Mouse (Mus musculus): Measurements from ENCODE around the gene Gm10471.
"Not testable (repeated sequence)": the region's sequence is repeated elsewhere in the genome, so short reads cannot be mapped to it uniquely, and the experiment has no call there.

Gene Gm10471

DNA sequence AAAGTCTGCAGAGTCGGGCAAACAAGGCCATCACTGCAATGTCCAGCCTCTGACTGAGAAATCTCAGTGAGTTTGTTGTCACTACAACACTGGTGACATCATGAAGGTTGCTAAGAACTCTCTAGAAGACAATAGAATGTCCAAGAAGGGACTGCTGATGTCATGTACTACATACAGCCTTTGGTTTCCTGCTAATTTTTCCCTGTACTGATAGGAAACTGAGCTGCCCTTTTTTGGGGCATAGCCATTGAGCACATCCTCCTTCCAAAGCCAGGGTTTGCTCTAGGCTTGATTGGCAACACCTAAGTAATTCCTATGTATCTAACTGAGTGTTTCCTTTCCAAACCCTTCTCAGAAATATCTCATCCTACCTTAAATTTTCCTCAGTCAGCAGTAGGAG, at the start of gene Gm10471:
Gene Gm10471 (minus strand): TSS at position 101 of the 400 bp plus-strand sequence.
- DNase-seq (ENCODE audit: extremely low read depth, low read depth): not testable (repeated sequence)

DNA sequence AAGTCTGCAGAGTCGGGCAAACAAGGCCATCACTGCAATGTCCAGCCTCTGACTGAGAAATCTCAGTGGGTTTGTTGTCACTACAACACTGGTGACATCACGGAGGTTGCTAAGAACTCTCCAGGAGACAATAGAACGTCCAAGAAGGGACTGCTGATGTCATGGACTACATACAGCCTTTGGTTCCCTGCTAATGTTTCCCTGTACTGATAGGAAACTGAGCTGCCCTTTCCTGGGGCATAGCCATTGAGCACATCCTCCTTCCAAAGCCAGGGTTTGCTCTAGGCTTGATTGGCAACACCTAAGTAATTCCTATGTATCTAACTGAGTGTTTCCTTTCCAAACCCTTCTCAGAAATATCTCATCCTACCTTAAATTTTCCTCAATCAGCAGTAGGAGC, 32.2 kb upstream of the Gm10471 start, which contains the start of gene Gm10220:
Gene Gm10220 (minus strand): TSS at position 101 of the 400 bp plus-strand sequence.
- not testable (repeated sequence) for DNase-seq (ENCODE audit: extremely low read depth, low read depth)

DNA sequence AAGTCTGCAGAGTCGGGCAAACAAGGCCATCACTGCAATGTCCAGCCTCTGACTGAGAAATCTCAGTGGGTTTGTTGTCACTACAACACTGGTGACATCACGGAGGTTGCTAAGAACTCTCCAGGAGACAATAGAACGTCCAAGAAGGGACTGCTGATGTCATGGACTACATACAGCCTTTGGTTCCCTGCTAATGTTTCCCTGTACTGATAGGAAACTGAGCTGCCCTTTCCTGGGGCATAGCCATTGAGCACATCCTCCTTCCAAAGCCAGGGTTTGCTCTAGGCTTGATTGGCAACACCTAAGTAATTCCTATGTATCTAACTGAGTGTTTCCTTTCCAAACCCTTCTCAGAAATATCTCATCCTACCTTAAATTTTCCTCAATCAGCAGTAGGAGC, 16.2 kb upstream of the Gm10471 start, which contains the start of gene 5031410I06Rik:
Gene 5031410I06Rik (minus strand): TSS at position 101 of the 400 bp plus-strand sequence.
- not testable (repeated sequence) for DNase-seq (ENCODE audit: extremely low read depth, low read depth)

DNA sequence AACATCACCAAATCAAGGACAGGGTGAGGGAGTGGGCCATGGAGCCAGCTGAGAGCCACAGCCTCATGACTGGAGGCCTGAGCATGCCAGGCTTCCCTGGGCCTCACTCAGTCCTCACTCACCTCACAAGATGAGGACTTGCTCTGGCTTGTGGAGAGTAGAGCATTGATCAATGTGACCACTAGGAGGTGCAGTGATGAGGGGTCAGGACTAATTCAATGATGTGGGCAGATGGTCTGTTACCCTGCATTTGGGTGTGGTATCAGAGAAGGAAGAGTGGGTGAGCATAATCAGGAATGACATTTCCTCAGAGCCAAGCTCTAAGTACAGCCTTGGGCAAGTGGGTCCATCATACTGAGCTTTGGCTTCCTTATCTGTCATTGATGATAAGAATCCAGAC, 10.1 kb downstream of the Gm10471 start:
- not testable (repeated sequence) for DNase-seq (ENCODE audit: extremely low read depth, low read depth)

DNA sequence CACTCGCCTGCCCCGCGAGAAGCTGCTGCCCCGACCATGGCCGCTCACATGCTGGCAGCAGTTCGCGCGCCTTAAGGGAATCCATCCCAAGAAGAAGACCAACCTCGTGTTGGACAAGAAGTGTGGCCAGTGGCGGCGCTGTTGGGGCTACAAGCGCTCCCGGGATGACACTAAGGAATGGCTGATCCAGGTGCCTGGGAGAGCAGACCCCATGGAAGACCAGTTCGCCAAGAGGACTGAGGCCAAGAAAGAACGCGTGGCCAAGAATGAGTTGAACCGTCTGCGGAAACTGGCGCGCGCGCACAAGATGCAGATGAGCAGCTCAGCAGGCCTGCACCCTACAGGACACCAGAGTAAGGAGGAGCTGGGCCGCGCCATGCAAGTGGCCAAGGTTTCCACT, 18.4 kb downstream of the Gm10471 start:
- no peak for DNase-seq (ENCODE audit: extremely low read depth, low read depth)

DNA sequence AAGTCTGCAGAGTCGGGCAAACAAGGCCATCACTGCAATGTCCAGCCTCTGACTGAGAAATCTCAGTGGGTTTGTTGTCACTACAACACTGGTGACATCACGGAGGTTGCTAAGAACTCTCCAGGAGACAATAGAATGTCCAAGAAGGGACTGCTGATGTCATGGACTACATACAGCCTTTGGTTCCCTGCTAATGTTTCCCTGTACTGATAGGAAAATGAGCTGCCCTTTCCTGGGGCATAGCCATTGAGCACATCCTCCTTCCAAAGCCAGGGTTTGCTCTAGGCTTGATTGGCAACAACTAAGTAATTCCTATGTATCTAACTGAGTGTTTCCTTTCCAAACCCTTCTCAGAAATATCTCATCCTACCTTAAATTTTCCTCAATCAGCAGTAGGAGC, 30.6 kb downstream of the Gm10471 start, which contains the start of gene Gm7347:
Gene Gm7347 (minus strand): TSS at position 101 of the 400 bp plus-strand sequence.
- DNase-seq (ENCODE audit: extremely low read depth, low read depth): not testable (repeated sequence)

DNA sequence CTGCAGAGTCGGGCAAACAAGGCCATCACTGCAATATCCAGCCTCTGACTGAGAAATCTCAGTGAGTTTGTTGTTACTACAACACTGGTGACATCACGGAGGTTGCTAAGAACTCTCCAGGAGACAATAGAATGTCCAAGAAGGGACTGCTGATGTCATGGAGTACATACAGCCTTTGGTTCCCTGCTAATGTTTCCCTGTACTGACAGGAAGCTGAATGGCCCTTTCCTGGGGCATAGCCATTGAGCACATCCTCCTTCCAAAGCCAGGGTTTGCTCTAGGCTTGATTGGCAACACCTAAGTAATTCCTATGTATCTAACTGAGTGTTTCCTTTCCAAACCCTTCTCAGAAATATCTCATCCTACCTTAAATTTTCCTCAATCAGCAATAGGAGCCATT, 49.6 kb downstream of the Gm10471 start, which contains the start of gene Speer4a:
Gene Speer4a (minus strand): TSS at position 101 of the 400 bp plus-strand sequence.
- DNase-seq (ENCODE audit: extremely low read depth, low read depth): not testable (repeated sequence)
